ENCODE assay signal across 17 mouse cellular contexts in the genomic region with DNA sequence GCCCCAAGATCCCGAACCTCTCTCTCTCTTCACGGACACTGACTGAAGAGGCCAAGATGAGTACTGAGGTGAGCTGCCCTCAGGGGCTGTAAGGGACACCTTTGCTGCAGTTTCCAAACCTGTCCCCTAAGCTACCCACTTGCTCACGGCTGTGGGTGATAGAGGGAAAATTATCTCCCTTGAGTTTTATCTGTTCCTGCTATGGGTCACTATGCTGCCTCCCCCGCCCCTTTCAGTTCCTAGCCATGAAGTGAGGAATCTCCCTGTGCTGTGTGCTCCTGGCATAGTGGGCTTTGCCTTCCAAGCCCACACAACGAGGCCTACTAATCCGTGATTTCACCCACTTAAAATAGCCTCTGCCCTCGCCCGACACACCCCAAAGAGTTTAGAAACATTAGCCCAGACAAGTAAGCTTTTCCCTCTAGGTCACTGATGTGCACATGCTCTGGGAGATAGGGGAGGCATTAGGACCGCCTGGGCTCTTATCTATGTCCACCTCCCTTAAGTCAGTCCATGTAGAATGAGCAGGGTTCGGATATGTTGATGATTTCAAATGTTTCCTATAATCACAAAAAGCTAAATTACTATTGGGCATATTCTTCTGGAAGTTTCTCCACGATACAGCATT. TPM values are rescaled to one million over a fixed set of nuclear protein-coding genes. Genes with fewer than 3 reads are reported as not detected.
DNase-seq lines count a peak whose midpoint lies in the region; ATAC-seq and TF ChIP-seq lines count a peak whose summit lies in the region.
"Had no signal": no experiment of that assay in that cellular context is flagged by ENCODE, and none has a peak within 500 bp of the region (broad histone marks: within the 10 kb centered on the region; RNA-seq: fewer than 3 reads in every experiment).

No protein-coding gene starts in this region.

- peak overlapping the region; percentile 62 for H3K27ac ChIP-seq in kidney, postnatal 0 days
- peak overlapping the region; percentile 47 for H3K27ac ChIP-seq in liver, embryonic 11.5 days (ENCODE audit: low read depth, low read length)
- H3K27ac ChIP-seq: embryonic facial prominence, embryonic 13.5 days; limb, embryonic 10.5 days; lung, embryonic 15.5 days; neural tube, embryonic 12.5 days had no signal

- H3K9me3 ChIP-seq in kidney, postnatal 0 days (replicated peaks; ENCODE audit: low read length): no peaks in the 10 kb centered on the region
- no peaks in the 10 kb centered on the region for H3K9me3 ChIP-seq in liver, embryonic 11.5 days (ENCODE audit: control insufficient read depth, low read length)
- H3K9me3 ChIP-seq: embryonic facial prominence, embryonic 13.5 days; limb, embryonic 10.5 days; lung, embryonic 15.5 days; neural tube, embryonic 12.5 days had no signal

- H3K36me3 ChIP-seq in kidney, postnatal 0 days (ENCODE audit: insufficient read depth, low read length): no peaks in the 10 kb centered on the region
- no peaks in the 10 kb centered on the region for H3K36me3 ChIP-seq in liver, embryonic 11.5 days (ENCODE audit: control insufficient read depth, insufficient read depth, low read length)
- H3K36me3 ChIP-seq: lung, embryonic 15.5 days; neural tube, embryonic 12.5 days had no signal

- no peaks in the 10 kb centered on the region for H3K4me1 ChIP-seq in kidney, postnatal 0 days (replicated peaks; ENCODE audit: insufficient read depth, low read length)
- peaks cover 15% of the 10 kb centered on the region for H3K4me1 ChIP-seq in liver, embryonic 11.5 days (replicated peaks; ENCODE audit: control insufficient read depth, insufficient read depth, low read length)
- H3K4me1 ChIP-seq: embryonic facial prominence, embryonic 13.5 days; limb, embryonic 10.5 days; lung, embryonic 15.5 days; neural tube, embryonic 12.5 days had no signal

- no peak overlapping the region for H3K4me2 ChIP-seq in kidney, postnatal 0 days (ENCODE audit: low read length)
- H3K4me2 ChIP-seq in liver, embryonic 11.5 days: peak overlapping the region; percentile 35; the same call in 1 of the 2 replicates
- H3K4me2 ChIP-seq: embryonic facial prominence, embryonic 13.5 days; lung, embryonic 15.5 days; neural tube, embryonic 12.5 days had no signal

- H3K9ac ChIP-seq in kidney, postnatal 0 days (ENCODE audit: low read depth, low read length): no peak overlapping the region
- no peak overlapping the region for H3K9ac ChIP-seq in liver, embryonic 11.5 days (ENCODE audit: low read depth, low read length)
- H3K9ac ChIP-seq: embryonic facial prominence, embryonic 13.5 days; lung, embryonic 15.5 days; neural tube, embryonic 12.5 days had no signal

- ATAC-seq in kidney, postnatal 0 days (replicated peaks; ENCODE audit: low FRiP score, low read depth): no peak
- ATAC-seq in liver, embryonic 11.5 days (replicated peaks; ENCODE audit: low FRiP score): peak; percentile 90
- ATAC-seq in megakaryocyte-erythroid progenitor cell, adult 5-6 weeks (replicated peaks; ENCODE audit: low FRiP score, low TSS enrichment, poor library complexity, severe bottlenecking): peak; percentile 91
- ATAC-seq: forebrain, embryonic 14.5 days; inflammation-experienced regulatory T-cells, adult 6 months had no signal

- 83% methylated on average over 11 of the region's 11 CpGs for WGBS in kidney, postnatal 0 days
- 69% methylated on average over 11 of the region's 11 CpGs for WGBS in liver, embryonic 11.5 days

- TF ChIP-seq CTCF in kidney, postnatal 0 days (IDR thresholded peaks at IDR 0.05; ENCODE audit: low read depth): no peak

- DNase-seq in kidney, postnatal 0 days (ENCODE audit: low spot score): no peak
- DNase-seq in kidney, adult 11 months: no peak
- DNase-seq in c-Kit-positive CD71-positive TER-119-positive erythroid progenitor cells, embryonic 14.5 days (ENCODE audit: low spot score): peak; percentile 42
- no peak for DNase-seq in liver, embryonic 11.5 days (ENCODE audit: low spot score)
- no peak for DNase-seq in Muller cell, postnatal 12 days (ENCODE audit: inconsistent ontology term)
- DNase-seq in thymus, postnatal 10 days (ENCODE audit: low spot score in 2 of 2): no peak
- DNase-seq: adrenal gland, postnatal 14 days; cerebellum, adult 11 months; cerebellum, postnatal 36 days; thymus, adult 18-20 months had no signal

- no peaks in the 10 kb centered on the region for H3K27me3 ChIP-seq in kidney, postnatal 0 days (ENCODE audit: insufficient read depth, low read length)
- no peaks in the 10 kb centered on the region for H3K27me3 ChIP-seq in liver, embryonic 11.5 days (replicated peaks; ENCODE audit: control insufficient read depth, insufficient read depth, low read length)
- H3K27me3 ChIP-seq: embryonic facial prominence, embryonic 13.5 days; lung, embryonic 15.5 days; neural tube, embryonic 12.5 days had no signal

- no peak overlapping the region for H3K4me3 ChIP-seq in kidney, postnatal 0 days (replicated peaks; ENCODE audit: low read depth, low read length)
- no peak overlapping the region for H3K4me3 ChIP-seq in liver, embryonic 11.5 days (ENCODE audit: low read depth, low read length)
- H3K4me3 ChIP-seq: embryonic facial prominence, embryonic 13.5 days; limb, embryonic 10.5 days; lung, embryonic 15.5 days; neural tube, embryonic 12.5 days had no signal

RNA-seq across cellular contexts. Expression of gene Blvra, which starts 10.2 kb away (rescaled TPM):
- 76.4 and 83.5 TPM in 2 replicates for polyA plus RNA-seq in kidney, postnatal 0 days (2015; fragmentation: Nextera tagmentation; extraction: Ambion mirVana)
- polyA plus RNA-seq in liver, embryonic 11.5 days (2014; fragmentation: Nextera tagmentation; extraction: Ambion mirVana): 69.6 and 78.2 TPM in 2 replicates
- total RNA-seq in megakaryocyte-erythroid progenitor cell, adult 5-6 weeks (2014; fragmentation: Nextera tagmentation): 53.7 and 54.7 TPM in 2 replicates
- total RNA-seq in megakaryocyte-erythroid progenitor cell, adult 5-6 weeks (2017): 40.9 and 47.9 TPM in 2 replicates

RNA-seq across cellular contexts. Expression of gene Ncaph, which starts 53.0 kb away (rescaled TPM):
- 36.7 and 41.9 TPM in 2 replicates for polyA plus RNA-seq in kidney, postnatal 0 days (2015; fragmentation: Nextera tagmentation; extraction: Ambion mirVana)
- polyA plus RNA-seq in liver, embryonic 11.5 days (2014; fragmentation: Nextera tagmentation; extraction: Ambion mirVana): 89.9 and 105 TPM in 2 replicates
- 44.7 and 65.6 TPM in 2 replicates for total RNA-seq in megakaryocyte-erythroid progenitor cell, adult 5-6 weeks (2014; fragmentation: Nextera tagmentation)
- total RNA-seq in megakaryocyte-erythroid progenitor cell, adult 5-6 weeks (2017): 55.8 and 57.3 TPM in 2 replicates
